Mouse (Mus musculus): ENCODE measurements at regions not wholly inside any gene's neighbourhood (a gene's known extent, or its start where the extent isn't known, plus 50 kb on each side); places are given as distances from the start of the nearest gene placed in this dataset.

- Histone ChIP-seq H3K36me3 (ENCODE audit: control insufficient read depth, insufficient read depth) (no peaks in the 10 kb centered on the region), H3K4me3 (ENCODE audit: insufficient read depth, poor library complexity, severe bottlenecking) (no peak overlapping the region), H3K79me3 (ENCODE audit: low read depth) (no peaks in the 10 kb centered on the region), H3K79me2 (ENCODE audit: control insufficient read depth, insufficient read depth) (no peaks in the 10 kb centered on the region), H3ac (ENCODE audit: control insufficient read depth, insufficient read length, low read depth) (no peak overlapping the region), H3K27me3 (ENCODE audit: control insufficient read depth, insufficient read depth, insufficient read length) (no peaks in the 10 kb centered on the region)
- TF ChIP-seq MYOD1 (IDR thresholded peaks at IDR 0.05; ENCODE audit: control insufficient read depth, insufficient read length, low read depth) = no peak
- TF ChIP-seq MYOG (IDR thresholded peaks at IDR 0.05; ENCODE audit: control insufficient read depth, extremely low read depth, insufficient read length) = no peak
- TF ChIP-seq MAX (IDR thresholded peaks at IDR 0.05) = no peak
- no peak for TF ChIP-seq USF1 (IDR thresholded peaks at IDR 0.05; ENCODE audit: low read depth)
- no peak for TF ChIP-seq CTCF (IDR thresholded peaks at IDR 0.05; ENCODE audit: control insufficient read depth, insufficient read depth, insufficient read length)
- no peak for TF ChIP-seq FOSL1 (IDR thresholded peaks at IDR 0.05; ENCODE audit: insufficient read depth, low read length, poor library complexity, severe bottlenecking)
- TF ChIP-seq CEBPB (IDR thresholded peaks at IDR 0.05; ENCODE audit: low read depth) = no peak
Observed at GRCm38 (mm10) chr3:130877981-130878380, 147.8 kb upstream of the Rpl34 start.

- H3K27me3 ChIP-seq (ENCODE audit: control insufficient read depth, insufficient read depth, insufficient read length) = no peaks in the 10 kb centered on the region
- TF ChIP-seq MYOG (IDR thresholded peaks at IDR 0.05; ENCODE audit: control insufficient read depth, extremely low read depth, insufficient read length) (no peak), USF1 (IDR thresholded peaks at IDR 0.05; ENCODE audit: low read depth) (no peak), CTCF (IDR thresholded peaks at IDR 0.05; ENCODE audit: control insufficient read depth, insufficient read depth, insufficient read length) (no peak), MAX (IDR thresholded peaks at IDR 0.05) (no peak), FOSL1 (IDR thresholded peaks at IDR 0.05; ENCODE audit: insufficient read depth, low read length, poor library complexity, severe bottlenecking) (no peak), MYOD1 (IDR thresholded peaks at IDR 0.05; ENCODE audit: control insufficient read depth, insufficient read length, low read depth) (no peak), CEBPB (IDR thresholded peaks at IDR 0.05; ENCODE audit: low read depth) (no peak)
- no peak overlapping the region for H3K4me3 ChIP-seq (ENCODE audit: insufficient read depth, poor library complexity, severe bottlenecking)
- no peaks in the 10 kb centered on the region for H3K79me2 ChIP-seq (ENCODE audit: control insufficient read depth, insufficient read depth)
- H3K79me3 ChIP-seq (ENCODE audit: low read depth) = no peaks in the 10 kb centered on the region
- H3K36me3 ChIP-seq (ENCODE audit: control insufficient read depth, insufficient read depth) = no peaks in the 10 kb centered on the region
- no peak overlapping the region for H3ac ChIP-seq (ENCODE audit: control insufficient read depth, insufficient read length, low read depth)
Observed at GRCm38 (mm10) chr3:130873745-130874144, 143.5 kb upstream of the Rpl34 start.

GRCm38 (mm10) chr3:130866952-130867632 lies 136.9 kb upstream of the Rpl34 start:
- Histone ChIP-seq H3K27me3 (ENCODE audit: control insufficient read depth, insufficient read depth, insufficient read length) (no peaks in the 10 kb centered on the region), H3K79me3 (ENCODE audit: low read depth) (no peaks in the 10 kb centered on the region), H3K79me2 (ENCODE audit: control insufficient read depth, insufficient read depth) (no peaks in the 10 kb centered on the region), H3ac (ENCODE audit: control insufficient read depth, insufficient read length, low read depth) (no peak overlapping the region), H3K4me3 (ENCODE audit: insufficient read depth, poor library complexity, severe bottlenecking) (no peak overlapping the region), H3K36me3 (ENCODE audit: control insufficient read depth, insufficient read depth) (no peaks in the 10 kb centered on the region)
- TF ChIP-seq MAX (IDR thresholded peaks at IDR 0.05) (no peak), FOSL1 (IDR thresholded peaks at IDR 0.05; ENCODE audit: insufficient read depth, low read length, poor library complexity, severe bottlenecking) (no peak), USF1 (IDR thresholded peaks at IDR 0.05; ENCODE audit: low read depth) (no peak), MYOG (IDR thresholded peaks at IDR 0.05; ENCODE audit: control insufficient read depth, extremely low read depth, insufficient read length) (no peak), CTCF (IDR thresholded peaks at IDR 0.05; ENCODE audit: control insufficient read depth, insufficient read depth, insufficient read length) (no peak), CEBPB (IDR thresholded peaks at IDR 0.05; ENCODE audit: low read depth) (no peak), MYOD1 (IDR thresholded peaks at IDR 0.05; ENCODE audit: control insufficient read depth, insufficient read length, low read depth) (no peak)

- Histone ChIP-seq H3K4me3 (ENCODE audit: insufficient read depth, poor library complexity, severe bottlenecking) (no peak overlapping the region), H3K27me3 (ENCODE audit: control insufficient read depth, insufficient read depth, insufficient read length) (no peaks in the 10 kb centered on the region), H3ac (ENCODE audit: control insufficient read depth, insufficient read length, low read depth) (no peak overlapping the region), H3K36me3 (ENCODE audit: control insufficient read depth, insufficient read depth) (no peaks in the 10 kb centered on the region), H3K79me2 (ENCODE audit: control insufficient read depth, insufficient read depth) (no peaks in the 10 kb centered on the region), H3K79me3 (ENCODE audit: low read depth) (no peaks in the 10 kb centered on the region)
- TF ChIP-seq MYOD1 (IDR thresholded peaks at IDR 0.05; ENCODE audit: control insufficient read depth, insufficient read length, low read depth) (no peak), CEBPB (IDR thresholded peaks at IDR 0.05; ENCODE audit: low read depth) (no peak), MYOG (IDR thresholded peaks at IDR 0.05; ENCODE audit: control insufficient read depth, extremely low read depth, insufficient read length) (no peak), USF1 (IDR thresholded peaks at IDR 0.05; ENCODE audit: low read depth) (no peak), CTCF (IDR thresholded peaks at IDR 0.05; ENCODE audit: control insufficient read depth, insufficient read depth, insufficient read length) (no peak), FOSL1 (IDR thresholded peaks at IDR 0.05; ENCODE audit: insufficient read depth, low read length, poor library complexity, severe bottlenecking) (no peak), MAX (IDR thresholded peaks at IDR 0.05) (no peak)
Observed at GRCm38 (mm10) chr3:130864783-130865182, 134.6 kb upstream of the Rpl34 start.

- no peaks in the 10 kb centered on the region for H3K36me3 ChIP-seq (ENCODE audit: control insufficient read depth, insufficient read depth)
- no peaks in the 10 kb centered on the region for H3K79me2 ChIP-seq (ENCODE audit: control insufficient read depth, insufficient read depth)
- H3ac ChIP-seq (ENCODE audit: control insufficient read depth, insufficient read length, low read depth) = no peak overlapping the region
- H3K79me3 ChIP-seq (ENCODE audit: low read depth) = no peaks in the 10 kb centered on the region
- no peak for TF ChIP-seq MYOD1 (IDR thresholded peaks at IDR 0.05; ENCODE audit: control insufficient read depth, insufficient read length, low read depth)
- no peak for TF ChIP-seq MYOG (IDR thresholded peaks at IDR 0.05; ENCODE audit: control insufficient read depth, extremely low read depth, insufficient read length)
- TF ChIP-seq FOSL1 (IDR thresholded peaks at IDR 0.05; ENCODE audit: insufficient read depth, low read length, poor library complexity, severe bottlenecking) = no peak
- TF ChIP-seq MAX (IDR thresholded peaks at IDR 0.05) = no peak
- TF ChIP-seq CTCF (IDR thresholded peaks at IDR 0.05; ENCODE audit: control insufficient read depth, insufficient read depth, insufficient read length) = no peak
- TF ChIP-seq USF1 (IDR thresholded peaks at IDR 0.05; ENCODE audit: low read depth) = no peak
- no peak for TF ChIP-seq CEBPB (IDR thresholded peaks at IDR 0.05; ENCODE audit: low read depth)
- H3K27me3 ChIP-seq (ENCODE audit: control insufficient read depth, insufficient read depth, insufficient read length) = no peaks in the 10 kb centered on the region
- no peak overlapping the region for H3K4me3 ChIP-seq (ENCODE audit: insufficient read depth, poor library complexity, severe bottlenecking)
Observed at GRCm38 (mm10) chr3:130863376-130863775, 133.2 kb upstream of the Rpl34 start.
